Mouse (Mus musculus) cerebellum, adult 2 months (tissue): ENCODE measurements around the gene Dnajc28.

Source experiments
- CTCF ChIP-seq: fragments of 200-500 bp; IDR thresholded peaks from 2 replicates; pipeline ENCODE4 v1.5.1; 2011; ENCODE audit warnings: low read depth, mild to moderate bottlenecking, control low read depth, low read length, moderate library complexity, borderline replicate concordance; ENCODE audit not compliant: insufficient read depth
- POLR2A ChIP-seq: fragments of 200-500 bp; IDR thresholded peaks from 2 replicates; pipeline ENCODE4 v1.6.1; 2011; ENCODE audit warnings: low read length, control low read depth, borderline replicate concordance; ENCODE audit not compliant: insufficient read depth

DNA sequence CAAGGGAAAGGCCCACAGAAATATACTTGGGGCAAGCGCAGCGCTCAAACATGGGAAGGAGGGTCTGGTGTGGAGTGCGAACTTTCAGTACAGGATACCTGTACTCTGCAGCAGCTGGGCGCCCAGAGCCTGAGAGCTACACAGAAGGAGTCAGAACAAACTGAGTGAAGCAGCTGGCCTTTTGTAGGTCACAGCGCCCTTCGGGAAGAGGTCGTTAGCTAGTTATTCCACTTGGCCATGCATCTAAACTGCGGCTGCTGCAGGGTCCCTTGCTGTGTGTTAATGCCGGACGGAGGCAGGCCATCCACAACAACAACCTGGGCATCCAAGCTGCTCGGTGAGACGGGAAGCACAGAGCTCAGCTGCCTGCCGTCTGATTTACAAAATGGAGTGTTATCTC, 43.7 kb downstream of the Dnajc28 start:
- TF ChIP-seq CTCF = no peak
- TF ChIP-seq POLR2A = no peak
